Mouse (Mus musculus) olfactory bulb, adult 2 months (tissue): ENCODE data around the gene Zfp524. TPM values are rescaled to one million over a fixed set of nuclear protein-coding genes. Genes with fewer than 3 reads are reported as not detected.
"Not testable (repeated sequence)": the region's sequence is repeated elsewhere in the genome, so short reads cannot be mapped to it uniquely, and the experiment has no call there.

Experiments
- H3K27ac ChIP-seq: fragments of 200-500 bp; 2 replicates; pipeline ENCODE4 v1.5.1; 2012; ENCODE audit warnings: low read depth, low read length; ENCODE audit not compliant: insufficient read depth
- H3K4me1 ChIP-seq: fragments of 200-500 bp; 2 replicates; pipeline ENCODE4 v1.6.1; 2012; ENCODE audit warnings: low read length; ENCODE audit not compliant: control insufficient read depth, insufficient read depth
- H3K4me3 ChIP-seq: fragments of 200-500 bp; 2 replicates; pipeline ENCODE4 v1.5.1; 2012; ENCODE audit warnings: mild to moderate bottlenecking, low read depth, low read length, moderate library complexity; ENCODE audit not compliant: insufficient read depth
- CTCF ChIP-seq: fragments of 200-500 bp; IDR thresholded peaks from 2 replicates; pipeline ENCODE4 v1.5.1; 2012; ENCODE audit warnings: low read depth, mild to moderate bottlenecking, low read length, moderate library complexity; ENCODE audit not compliant: insufficient read depth
- POLR2A ChIP-seq: fragments of 200-500 bp; IDR thresholded peaks from 2 replicates; pipeline ENCODE4 v1.6.1; 2012; ENCODE audit warnings: mild to moderate bottlenecking, low read depth, low read length, moderate library complexity; ENCODE audit not compliant: insufficient read depth
- WGBS: fragments of 180-500 bp; shearing (Covaris S2); methylation state at CpG from one replicate; pipeline ENCODE4 v1.1.7; 2018; 5-methylcytosine and 5-hydroxymethylcytosine counted together
- polyA plus RNA-seq: library from polyadenylated mRNA; stranded (reverse); fragments of >200 nt; gene quantifications from 2 replicates; pipeline ENCODE4 v1.2.4, GENCODE M21; 2012; ENCODE audit warnings: low replicate concordance; ENCODE audit not compliant: missing spikeins, insufficient read depth, insufficient read length

The Zfp524 gene
- polyA plus RNA-seq, 1 experiment = not detected

DNA sequence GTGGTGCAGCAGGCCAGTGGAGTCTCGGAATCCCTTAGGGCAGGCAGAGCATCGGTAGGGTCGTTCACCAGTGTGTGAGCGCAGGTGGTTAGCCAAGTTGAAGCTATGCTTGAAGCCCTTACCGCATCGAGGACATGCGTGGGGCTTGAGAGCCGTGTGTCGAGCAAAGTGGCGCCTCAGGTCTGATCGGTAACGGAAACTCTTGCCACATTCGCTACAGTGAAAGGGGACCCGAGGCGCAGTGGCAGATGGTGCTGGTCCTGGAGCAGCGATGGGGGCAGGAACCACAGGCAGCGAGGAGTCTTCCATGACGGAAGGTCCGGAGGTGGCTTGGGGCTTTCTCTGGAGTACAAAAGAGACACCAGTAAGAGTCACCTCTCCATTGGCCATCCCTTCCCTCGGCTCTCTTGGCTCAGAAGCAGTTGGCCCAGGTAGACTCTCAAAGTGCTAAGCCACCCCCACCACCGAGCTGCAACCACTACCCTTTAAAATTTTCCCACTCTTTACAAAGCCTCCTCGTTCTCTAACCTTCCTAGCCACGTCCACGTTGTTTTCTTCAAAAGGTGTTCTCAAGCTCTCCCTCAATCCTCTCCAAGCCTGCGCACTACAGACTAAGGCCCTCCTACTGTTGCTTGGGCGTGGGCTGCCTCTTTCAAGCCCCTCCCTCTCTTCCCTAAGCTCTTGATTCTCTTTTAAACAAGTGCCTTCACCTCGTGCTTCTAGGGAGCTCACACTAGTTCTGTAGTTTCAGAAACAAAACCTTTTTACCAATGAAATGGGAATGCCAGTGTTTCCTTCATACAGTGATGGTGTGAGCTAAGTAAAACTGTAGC, 1.3 kb upstream of the Zfp524 start:
- WGBS = 89% methylated on average over 27 of the region's 27 CpGs
- no peak overlapping the region for H3K4me3 ChIP-seq
- TF ChIP-seq POLR2A = no peak
- TF ChIP-seq CTCF = no peak
- H3K27ac ChIP-seq = no peak overlapping the region
- 0 out of 2 replicates have a peak, but pooled peaks cover 4% of the 10 kb centered on the region for H3K4me1 ChIP-seq

- Histone ChIP-seq H3K4me3 (peak within 1 kb of the TSS; percentile 99), H3K27ac (peak within 1 kb of the TSS; percentile 99), H3K4me1 (0 out of 2 replicates have a peak, but pooled peaks cover 4% of the 10 kb centered on the region)
- WGBS = under 1% methylated on average over 70 of the region's 76 CpGs
- TF ChIP-seq POLR2A (peak; percentile 41), CTCF (no peak)
These were observed 1.1 kb downstream of the Zfp524 start, which contains the start of gene Gm44973 for GRCm38 (mm10) chr7:5015118-5016001. TSS of gene Gm44973 (plus strand) at chr7:5015496.

GRCm38 (mm10) chr7:5016057-5016456, 1.8 kb downstream of the Zfp524 start:
- peak overlapping the region; percentile 79 for H3K4me3 ChIP-seq
- peaks cover 4% of the 10 kb centered on the region; the same call in 1 of the 2 replicates for H3K4me1 ChIP-seq
- H3K27ac ChIP-seq = peak overlapping the region; percentile 92; the same call in 1 of the 2 replicates
- TF ChIP-seq POLR2A = no peak
- no peak for TF ChIP-seq CTCF
- 61% methylated on average over 3 of the region's 3 CpGs for WGBS

DNA sequence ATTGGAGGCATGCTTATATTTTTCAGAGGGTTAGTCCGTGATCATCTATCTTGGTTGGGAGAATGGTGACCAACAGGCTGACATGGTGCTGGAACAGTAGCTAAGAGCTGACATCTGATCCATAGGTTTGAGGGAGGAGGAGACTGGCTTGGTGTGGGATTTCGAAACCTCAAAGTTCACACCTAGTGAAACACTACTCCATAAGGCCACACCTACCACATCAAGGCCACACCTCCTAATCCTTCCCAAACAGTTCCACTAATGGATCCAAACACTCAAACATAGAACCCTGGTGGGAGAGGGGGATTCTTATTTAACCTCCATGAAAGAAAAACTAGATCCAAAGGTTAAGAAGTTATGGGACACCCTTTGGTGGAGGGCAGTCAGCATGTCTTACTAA, 2.7 kb downstream of the Zfp524 start:
- H3K4me1 ChIP-seq = peaks cover 4% of the 10 kb centered on the region; the same call in 1 of the 2 replicates
- WGBS = 99% methylated on average over 2 of the region's 2 CpGs
- no peak for TF ChIP-seq POLR2A
- TF ChIP-seq CTCF = no peak

DNA sequence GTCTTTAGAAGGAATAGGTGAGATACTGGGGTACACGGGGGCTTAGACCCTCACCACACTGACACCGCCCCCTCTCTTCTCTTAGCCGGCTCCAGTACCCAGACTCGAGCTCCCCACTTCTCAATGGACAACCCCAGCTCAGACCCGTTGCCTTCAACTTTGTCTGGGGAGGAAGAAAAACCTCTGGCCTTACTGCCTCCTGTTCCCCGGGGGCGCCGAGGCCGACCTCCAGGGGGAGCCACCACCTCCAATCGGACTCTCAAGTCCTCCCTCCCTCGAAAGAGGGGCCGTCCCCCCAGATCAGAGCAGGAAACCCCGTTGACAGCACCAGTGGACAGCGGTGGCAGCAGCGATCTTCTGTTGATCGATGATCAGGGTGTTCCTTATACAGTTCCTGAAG, 3.1 kb downstream of the Zfp524 start:
- WGBS = 86% methylated on average over 16 of the region's 16 CpGs
- TF ChIP-seq CTCF (no peak), POLR2A (no peak)
- H3K4me3 ChIP-seq = no peak overlapping the region
- H3K4me1 ChIP-seq = peaks cover 4% of the 10 kb centered on the region; the same call in 1 of the 2 replicates
- no peak overlapping the region for H3K27ac ChIP-seq

More for the DNA sequence above, 2.7 kb downstream of the Zfp524 start:
- H3K27ac ChIP-seq = no peak overlapping the region
- no peak overlapping the region for H3K4me3 ChIP-seq

DNA sequence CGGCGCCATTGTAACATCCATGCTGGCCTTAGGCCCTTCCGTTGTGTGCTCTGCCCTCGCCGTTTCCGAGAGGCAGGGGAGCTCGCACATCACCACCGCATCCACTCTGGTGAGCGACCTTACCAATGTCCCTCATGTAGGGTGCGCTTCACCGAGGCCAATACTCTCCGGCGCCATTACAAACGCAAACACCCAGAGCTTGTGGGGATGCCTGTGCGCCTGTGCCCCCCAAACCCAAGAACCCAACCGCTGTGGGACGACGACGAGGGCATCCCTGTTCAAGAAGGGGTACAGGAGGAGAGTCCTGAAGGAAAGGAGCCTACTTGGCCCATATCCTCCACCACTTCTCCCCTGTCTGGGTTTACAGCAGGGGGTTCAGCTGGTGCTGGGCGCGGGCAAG, 3.7 kb downstream of the Zfp524 start:
- H3K4me1 ChIP-seq = peaks cover 2% of the 10 kb centered on the region; the same call in 1 of the 2 replicates
- no peak overlapping the region for H3K4me3 ChIP-seq
- WGBS = 98% methylated on average over 21 of the region's 21 CpGs
- TF ChIP-seq POLR2A (no peak), CTCF (no peak)
- no peak overlapping the region for H3K27ac ChIP-seq

DNA sequence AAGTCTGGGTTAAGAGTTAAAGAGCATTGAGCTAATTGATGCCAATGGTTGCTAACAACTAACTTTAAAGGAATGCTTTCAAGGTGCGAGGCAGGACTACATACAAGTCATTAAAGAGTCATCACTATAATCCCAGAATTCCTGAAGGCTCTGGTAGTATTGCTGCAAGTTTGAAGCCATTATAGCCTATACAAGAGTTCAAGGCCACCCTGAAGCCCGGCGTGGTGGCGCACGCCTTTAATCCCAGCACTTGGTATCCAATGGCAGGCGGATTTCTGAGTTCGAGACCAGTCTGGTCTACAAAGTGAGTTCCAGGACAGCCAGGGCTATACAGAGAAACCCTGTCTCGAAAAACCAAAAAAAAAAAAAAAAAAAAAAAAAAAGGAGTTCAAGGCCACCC, 5.4 kb downstream of the Zfp524 start:
- WGBS = 22% methylated on average over 8 of the region's 8 CpGs
- not testable (repeated sequence) for H3K27ac ChIP-seq, H3K4me3 ChIP-seq

DNA sequence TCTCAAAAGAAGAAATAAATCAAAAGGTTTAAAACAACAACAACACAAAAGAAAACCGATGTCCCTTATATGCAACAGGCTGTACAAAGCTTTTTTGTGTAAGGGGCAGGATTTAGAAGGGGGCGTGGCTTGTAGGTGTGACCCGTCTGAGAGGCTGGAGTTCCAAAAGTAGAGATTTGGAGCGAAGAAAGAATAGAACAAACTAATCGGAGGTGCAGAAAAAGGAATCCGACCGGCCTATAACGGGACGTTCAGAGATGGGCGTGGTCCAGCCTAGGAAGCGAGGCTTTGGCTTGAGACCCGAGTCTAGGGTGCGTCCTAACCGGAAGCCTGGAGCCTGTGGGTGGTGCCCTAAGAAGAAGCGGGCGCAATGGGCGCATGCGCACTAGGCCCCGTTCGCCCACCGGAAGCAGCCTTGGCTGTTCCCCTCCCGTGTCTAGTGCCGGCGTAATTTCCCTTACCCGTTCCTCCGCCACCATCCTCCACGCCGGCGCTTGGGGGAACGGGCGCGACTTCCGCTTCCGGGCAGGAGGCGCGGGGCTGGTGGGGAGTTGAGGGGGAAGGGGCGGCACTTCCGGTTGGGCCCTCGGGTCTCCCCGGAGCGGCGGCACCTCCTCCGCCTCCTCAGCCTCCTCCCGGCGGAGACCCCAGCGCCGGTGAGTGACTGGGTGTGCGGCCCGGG, 5.9 kb downstream of the Zfp524 start, which contains the start of the genes Zfp865 and Ccdc106:
Gene Zfp865 (plus strand): TSS at position 377 of the 682 bp plus-strand sequence.
Gene Ccdc106 (plus strand): TSS at position 554 of the 682 bp plus-strand sequence.
- H3K4me1 ChIP-seq = no peaks in the 10 kb centered on the region; the same call in 1 of the 2 replicates
- TF ChIP-seq CTCF (no peak), POLR2A (peak; percentile 43; the same call in 1 of the 2 replicates)
- peak within 1 kb of the TSS; percentile 82 for H3K4me3 ChIP-seq
- under 1% methylated on average over 47 of the region's 49 CpGs for WGBS
- H3K27ac ChIP-seq = peak within 1 kb of the TSS; percentile 48; the same call in 1 of the 2 replicates

More for the DNA sequence above, 5.4 kb downstream of the Zfp524 start:
- H3K4me1 ChIP-seq = not testable (repeated sequence)
